Mouse (Mus musculus) skeletal muscle tissue, adult 2 months (tissue): ENCODE measurements at regions not wholly inside any gene's neighbourhood (a gene's known extent, or its start where the extent isn't known, plus 50 kb on each side); places are given as distances from the start of the nearest gene placed in this dataset.
"Not testable (repeated sequence)": the region's sequence is repeated elsewhere in the genome, so short reads cannot be mapped to it uniquely, and the experiment has no call there.

ENCODE experiments used
- DNase-seq: peaks from one replicate; pipeline ENCODE4 v3.0.0-alpha.2; 2012; ENCODE audit warnings: low read depth, low spot score

DNA sequence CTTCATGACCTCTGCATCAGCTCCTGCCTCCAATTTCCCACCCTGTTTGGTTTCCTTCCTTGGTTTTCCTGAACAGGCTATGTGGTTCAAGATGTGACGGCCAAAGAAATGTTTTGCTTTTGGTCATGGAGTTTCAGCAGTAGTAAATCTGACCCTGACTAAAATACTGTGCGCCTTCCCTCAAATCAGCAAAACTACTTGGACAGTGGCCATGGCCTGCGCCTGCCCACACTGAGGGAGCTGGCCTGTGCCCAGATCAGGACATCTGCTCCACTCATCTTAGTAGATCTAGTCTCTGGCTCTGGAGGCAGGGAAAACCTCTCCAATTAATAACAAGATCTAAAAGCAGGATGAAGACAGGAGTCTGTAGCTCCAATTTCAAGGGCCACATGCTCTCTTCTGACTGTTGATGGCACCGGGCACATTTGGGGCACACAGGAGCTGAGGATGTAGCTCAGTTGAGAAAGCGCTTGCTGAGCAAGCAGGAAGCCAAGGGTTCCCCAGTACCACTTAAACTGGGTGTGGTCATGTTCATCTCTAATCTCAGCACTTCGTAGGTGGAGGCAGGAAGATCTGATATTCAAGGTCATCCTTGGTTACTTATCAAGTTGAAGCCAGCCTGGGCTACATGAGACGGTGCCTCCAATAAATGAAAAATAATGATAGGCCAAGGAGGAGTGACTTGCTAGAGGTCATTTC is 96.6 kb upstream of the Mrps10 start:
- DNase-seq, result peak; percentile 82

DNA sequence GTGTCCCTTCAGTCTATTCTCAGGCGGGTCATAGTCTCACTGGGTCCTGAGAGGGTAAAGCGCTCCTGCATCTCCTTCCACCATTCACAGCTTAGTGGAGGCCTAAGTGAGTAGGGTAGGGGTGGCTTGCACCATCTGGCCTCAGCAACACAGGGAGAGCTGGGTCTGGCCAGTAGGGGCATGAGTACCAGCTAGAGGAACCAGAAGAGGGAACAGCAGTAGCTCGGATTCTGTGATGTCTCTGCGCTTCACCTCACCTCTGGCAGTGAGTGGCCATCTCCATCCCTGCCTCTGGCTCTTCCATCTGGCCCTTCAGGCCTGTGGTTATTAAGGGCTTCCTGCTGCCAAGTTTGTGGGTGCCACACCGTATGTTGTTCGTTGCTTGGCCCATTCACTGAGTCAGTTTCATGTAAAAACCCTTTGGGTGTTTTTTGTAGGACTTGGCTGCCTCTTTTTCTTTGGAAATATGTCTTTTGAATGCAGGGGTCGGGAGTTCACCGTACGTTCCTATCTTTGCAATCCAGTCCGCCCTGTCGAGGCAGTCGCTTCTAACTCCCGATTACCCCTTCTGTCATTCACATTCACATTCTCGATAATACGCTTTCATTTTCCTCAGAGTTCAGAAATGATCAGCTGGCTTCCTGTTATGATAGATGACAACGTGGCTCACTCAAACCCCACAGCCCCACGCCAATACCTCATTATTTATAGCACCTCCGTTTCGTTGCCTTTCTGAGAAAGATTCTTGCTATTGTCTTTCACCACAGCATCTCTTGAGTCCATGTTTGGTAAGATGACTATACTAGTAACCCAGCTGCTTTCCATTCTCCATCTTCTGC is 99.4 kb upstream of the Mrps10 start:
- no peak for DNase-seq

DNA sequence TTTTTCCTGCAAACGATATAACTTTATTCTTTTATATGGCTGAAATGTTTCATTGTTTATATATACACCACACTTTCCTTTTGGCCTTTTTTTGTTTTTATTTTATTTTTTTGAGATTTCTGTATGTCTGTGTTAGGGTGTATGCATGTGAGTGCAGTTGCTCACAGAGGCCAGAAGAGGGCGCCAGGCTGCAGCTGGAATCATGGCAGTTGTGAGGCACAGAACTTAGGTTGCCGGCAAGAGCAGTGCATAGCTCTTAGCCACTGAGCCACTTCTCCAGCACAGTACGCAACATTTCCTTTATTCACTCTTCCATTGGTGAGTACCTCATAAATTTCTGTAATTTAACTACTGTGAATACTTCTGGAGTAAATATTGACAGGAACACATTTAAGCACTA is 100.8 kb upstream of the Mrps10 start:
- no peak for DNase-seq

DNA sequence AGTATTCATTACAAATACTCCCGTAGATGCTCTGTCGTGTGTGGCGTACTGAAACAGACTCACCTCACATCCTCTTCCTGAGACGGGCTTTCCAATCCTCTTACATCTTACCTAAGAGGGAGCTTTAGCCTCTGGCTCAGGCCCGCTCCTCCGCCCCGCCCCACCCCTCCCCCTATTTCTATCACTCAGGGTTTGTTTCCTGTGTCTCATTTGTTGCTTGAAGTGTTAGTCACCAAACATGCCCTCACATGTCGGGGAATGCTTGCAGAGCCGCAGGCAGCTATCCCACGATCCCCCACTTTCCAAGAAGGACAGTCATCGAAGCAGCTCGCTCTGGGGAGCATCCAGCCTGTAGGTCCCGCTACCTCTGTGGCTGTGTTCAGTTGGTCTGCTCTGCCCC is 101.6 kb upstream of the Mrps10 start:
- no peak for DNase-seq

DNA sequence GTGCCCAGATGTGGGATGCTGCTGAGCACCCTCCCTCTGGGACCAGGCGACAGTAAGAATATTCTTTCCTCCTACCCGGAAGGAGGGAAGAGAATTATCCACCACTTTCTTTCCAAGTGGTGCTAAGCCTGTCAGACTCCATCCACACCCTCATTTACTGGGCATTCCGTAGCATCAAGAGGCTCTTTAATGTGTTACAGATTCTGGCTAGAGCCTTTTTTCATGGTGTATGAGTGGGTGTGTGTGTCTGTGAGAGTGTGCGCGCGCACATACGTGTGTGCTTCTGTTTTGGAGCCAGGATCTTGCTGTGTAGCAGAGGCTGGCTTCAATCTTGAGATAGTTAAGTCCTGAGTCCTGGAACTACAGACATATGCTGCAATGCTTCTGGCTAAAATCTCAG is 102.4 kb upstream of the Mrps10 start:
- no peak for DNase-seq

DNA sequence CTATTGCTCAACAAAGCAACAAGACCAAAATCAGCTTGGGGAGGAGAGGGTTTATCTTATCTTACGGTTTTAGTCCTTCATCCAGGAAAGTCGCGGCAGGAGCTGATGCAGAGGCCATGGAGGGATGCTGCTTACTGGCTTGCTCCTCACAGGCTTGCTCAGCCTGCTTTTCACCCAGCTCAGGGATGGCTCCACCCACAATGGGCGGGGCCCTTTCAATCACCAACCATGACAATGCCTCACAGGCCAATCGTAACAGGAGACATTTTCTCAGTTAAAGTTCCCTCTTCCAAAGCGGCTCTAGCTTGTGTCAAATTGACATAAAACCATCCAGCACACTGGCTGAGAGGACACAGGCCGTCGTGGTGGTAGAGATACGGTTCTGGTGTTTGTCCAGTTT is 105.7 kb upstream of the Mrps10 start:
- no peak for DNase-seq

DNA sequence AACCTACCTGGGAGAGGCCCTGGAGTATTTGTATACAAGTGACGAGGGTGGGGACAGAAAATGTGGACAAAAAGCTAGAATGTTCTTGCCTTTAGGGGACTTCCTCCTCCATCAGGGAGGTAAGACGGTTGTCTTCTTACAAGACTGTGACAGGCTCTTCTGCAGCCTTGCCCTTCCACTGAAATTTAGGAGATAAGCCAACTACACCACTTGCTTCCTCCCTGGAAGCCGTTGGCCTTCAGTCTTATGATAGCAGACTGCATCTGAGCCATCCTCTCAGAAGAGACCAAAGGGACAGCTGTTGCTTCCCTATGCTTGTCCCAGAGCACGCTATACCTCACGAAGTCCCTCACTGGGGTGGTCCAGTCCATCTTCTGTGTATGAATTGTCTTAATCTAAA is 106.5 kb upstream of the Mrps10 start:
- no peak for DNase-seq

DNA sequence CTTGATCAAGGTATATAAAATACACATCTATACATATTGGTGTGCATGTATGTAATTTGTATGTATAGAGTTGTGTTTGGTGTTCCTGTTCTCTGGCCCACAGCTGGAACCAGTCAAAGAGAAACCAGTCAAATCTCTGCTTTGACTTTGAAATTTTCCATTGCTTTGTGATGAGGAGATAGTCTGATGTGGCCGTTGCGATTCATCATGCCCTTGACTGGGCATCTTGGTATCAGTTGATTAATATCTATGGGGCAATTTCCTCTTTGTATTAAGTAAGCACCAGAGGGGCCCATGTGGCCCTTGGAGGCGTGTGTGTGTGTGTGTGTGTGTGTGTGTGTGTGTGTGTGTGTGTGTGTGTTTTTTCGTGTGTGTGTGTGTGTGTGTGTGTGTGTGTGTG is 107.7 kb upstream of the Mrps10 start:
- no peak for DNase-seq

DNA sequence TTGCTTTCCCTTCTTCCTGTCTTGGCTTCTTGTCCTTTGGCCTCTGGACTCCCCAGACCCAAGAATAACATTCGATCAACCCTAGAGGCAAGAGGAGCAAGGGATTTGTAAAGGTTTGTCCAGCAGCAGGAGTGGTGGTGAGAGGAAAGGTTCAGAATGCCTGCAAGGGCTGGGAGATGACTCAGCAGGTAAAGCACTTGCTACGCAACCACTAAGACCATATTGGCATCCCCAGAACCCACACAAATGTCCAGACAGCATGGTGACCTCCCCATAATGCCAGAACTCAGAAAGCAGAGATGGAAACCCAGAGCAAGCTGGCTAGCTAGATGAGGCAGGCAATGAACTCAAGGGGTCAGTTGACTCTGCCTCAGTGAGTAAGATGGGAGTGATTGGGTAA is 110.4 kb upstream of the Mrps10 start:
- DNase-seq, result no peak

DNA sequence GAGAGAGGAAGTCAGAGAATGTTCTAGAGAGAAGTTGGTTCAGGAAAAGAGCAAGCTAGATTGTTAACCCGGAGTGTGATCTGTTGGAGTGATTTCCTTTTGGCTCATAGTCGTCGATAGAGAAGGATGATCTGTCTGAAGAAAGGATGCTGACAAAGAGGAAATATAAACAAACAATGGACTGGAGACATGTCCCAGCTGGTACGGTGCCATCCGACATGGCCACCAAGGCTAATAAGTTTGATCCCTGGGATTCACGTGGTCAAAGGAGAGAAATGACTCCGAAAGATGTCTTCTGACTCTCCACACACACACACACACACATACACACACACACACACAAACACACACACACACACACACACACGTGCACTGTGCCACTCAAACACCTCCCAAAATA is 113.5 kb upstream of the Mrps10 start:
- DNase-seq, result no peak

DNA sequence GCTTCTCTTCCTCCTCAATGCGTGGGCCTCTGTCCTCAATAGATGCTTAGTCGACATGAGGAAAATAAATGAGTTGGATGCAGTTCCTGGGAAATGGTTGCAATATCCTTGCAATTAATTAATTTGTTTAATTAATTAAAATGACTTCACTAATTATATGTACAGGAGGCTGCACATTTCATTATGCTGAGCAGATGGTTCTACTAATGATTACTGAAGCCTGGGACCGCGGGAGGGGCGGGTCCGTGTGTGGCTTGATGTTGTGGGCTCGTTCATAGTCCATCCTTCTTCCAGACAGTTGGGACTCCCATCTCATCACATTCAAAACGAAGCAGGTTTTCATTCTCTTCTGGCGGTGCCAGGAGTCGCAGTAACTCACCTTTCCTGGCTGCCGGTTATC is 114.7 kb upstream of the Mrps10 start:
- no peak for DNase-seq

DNA sequence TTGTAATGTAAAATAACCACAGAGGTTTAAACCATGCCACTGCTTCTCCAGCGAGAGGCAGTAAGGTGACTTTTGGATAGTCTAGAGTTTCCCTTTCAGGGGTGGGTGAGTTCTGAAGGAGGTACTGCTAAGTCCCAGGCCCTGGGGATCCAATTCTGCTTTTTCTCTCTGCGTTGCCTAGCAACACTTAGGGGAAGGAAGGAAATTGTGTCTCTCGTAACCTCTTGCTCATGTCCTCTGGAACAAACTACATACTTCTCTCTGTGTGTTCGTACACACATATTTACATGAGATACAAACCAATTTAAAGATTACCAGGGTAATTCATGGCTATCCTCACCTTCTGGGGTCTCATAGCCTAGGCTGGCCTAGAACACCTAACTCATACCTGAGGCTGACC is 118.7 kb upstream of the Mrps10 start:
- DNase-seq, result peak; percentile 31

DNA sequence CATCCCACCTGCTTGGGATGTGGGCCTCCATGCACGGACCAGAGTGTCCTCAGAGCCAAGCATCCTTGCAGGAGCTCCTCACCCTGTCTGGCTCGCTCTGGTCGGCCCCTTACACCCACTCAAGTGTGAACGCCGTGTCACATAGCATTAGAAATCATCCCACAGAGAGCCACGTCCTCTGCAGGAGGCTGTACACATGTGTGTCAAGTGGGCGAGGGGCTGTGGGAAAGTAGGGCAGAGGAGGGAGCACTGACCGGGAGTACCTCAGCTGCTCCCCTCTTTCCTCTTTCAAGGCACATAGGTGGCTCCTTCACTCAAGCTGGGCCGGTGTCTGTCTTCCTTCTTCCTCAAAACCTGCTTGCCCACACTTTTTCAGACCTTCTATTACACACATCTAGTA is 119.5 kb upstream of the Mrps10 start:
- no peak for DNase-seq

DNA sequence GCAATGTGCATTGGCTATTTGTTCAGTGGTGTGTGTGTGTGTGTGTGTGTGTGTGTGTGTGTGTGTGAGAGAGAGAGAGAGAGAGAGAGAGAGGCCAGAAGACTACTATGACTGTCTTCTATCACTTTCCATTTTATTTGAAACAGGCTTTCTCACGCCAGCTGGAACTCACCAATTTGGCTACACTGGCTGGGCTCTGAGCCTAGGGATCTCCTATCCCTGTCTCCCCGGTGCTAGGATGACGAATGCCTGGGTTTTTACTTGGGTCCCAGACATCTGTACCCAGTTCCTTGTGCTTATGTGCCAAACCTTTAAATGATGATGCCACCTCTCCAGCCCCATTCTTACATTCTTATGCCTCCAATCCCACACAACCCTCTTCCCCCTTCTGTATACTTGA is 120.6 kb upstream of the Mrps10 start:
- DNase-seq, result peak; percentile 33

DNA sequence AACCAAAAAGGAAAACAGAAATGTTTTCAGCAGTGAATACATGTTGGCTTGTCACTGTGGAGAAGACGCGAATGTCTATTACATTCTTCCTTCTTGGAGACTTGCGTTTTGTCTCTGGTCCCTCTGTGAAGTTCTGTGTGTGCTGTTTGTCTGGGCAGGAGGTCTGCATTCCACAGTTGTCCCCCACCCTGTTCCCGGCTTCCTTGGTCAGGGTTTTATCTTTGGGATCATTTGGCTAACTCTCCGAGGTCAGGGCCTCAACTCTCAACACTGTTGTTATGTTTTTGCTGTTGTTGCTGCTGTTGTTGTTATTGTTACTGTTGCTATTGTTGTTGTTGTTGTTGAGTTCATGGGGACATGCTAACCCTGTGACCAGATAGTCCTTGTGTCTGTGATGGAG is 121.2 kb upstream of the Mrps10 start:
- no peak for DNase-seq

DNA sequence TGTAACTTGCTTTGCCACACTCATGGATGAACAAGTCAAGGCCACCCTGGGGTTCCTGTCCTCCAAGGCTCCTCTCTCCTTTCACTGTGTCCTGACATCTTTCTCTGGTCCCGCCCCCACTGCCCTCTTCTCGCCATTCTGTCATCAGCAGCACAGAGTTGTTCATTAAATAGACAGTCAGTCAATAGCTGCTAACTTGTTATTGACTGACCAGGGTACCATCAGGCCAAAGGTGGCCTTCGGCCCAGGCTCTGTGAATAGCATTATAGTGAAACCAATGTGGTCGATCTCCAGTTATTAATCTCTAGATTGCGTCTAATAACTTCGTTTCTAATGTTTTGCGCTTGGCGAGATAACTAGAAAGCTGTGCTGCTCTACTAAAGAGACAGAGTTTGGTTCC is 122.1 kb upstream of the Mrps10 start:
- DNase-seq, result no peak

DNA sequence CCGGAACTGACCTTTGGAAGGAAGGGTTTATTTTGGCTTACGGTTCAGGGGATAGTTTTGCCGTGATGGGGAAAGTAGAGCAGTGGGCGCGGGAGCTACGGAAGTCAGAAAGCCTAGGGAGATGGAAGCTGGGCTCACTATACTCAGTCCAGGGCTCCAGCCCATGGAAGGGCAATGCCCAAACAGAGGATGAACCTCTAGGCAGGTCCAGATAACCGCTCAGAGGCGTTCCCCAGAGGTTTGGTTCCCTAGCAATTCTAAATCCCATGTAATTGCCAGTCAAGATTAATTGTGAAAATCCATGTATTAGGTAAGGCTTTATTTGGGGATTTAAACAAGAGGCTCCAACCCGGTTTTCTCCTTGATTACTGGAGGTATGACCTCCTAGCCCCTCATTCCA is 123.1 kb upstream of the Mrps10 start:
- DNase-seq, result no peak

DNA sequence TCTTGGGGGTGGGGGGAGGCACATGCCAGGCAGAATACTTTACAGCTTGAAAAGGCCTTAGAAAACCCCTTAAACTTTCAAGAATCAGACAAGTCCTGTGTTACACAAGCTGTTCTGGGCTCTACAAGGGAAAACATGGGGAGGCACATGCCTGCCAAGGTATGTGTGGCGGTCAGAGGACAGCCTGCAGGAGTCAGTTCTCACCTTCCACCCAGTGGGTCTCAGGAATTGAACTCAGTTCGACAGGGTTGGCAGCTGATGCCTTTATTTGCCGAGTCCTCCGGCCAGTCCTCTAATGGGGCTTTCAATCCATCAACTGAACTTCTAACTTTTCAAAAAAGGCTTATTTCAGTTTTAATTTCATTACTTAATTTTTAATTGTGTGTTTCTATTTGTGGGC is 129.6 kb upstream of the Mrps10 start:
- no peak for DNase-seq

DNA sequence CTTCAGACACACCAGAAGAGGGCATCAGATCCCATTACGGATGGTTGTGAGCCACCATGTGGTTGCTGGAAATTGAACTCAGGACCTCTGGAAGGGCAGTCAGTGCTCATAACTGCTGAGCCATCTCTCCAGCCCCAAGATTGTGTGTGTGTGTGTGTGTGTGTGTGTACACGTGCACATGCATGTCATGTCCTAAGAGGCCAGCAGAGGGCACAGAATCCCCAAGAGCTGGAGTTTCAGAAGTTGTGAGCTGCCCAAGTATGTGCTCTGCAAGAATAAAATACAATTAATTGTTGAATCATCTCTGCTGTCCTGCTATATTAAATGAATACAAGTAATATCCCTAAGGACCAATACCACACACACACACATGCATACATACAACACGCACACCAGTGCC is 130.8 kb upstream of the Mrps10 start:
- DNase-seq, result not testable (repeated sequence)

DNA sequence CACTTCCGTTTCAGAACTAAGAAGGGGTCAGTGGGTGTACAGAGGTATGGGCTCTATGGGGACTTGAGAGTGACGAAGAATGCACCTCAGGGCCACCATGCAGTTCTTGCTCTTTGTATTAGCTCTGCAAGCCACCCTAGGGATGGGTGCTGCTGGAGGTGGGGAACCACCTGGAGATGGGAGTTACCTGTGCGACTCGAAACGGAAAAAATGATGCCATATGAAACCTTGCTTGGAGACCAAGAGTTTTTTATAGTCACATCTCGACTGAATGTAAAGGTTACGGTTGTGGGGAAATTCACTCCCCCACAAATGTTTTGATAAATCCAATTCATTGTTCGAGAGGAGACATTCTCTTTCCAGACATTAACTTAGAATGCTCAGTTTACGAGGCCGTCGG is 134.3 kb upstream of the Mrps10 start:
- DNase-seq, result no peak

DNA sequence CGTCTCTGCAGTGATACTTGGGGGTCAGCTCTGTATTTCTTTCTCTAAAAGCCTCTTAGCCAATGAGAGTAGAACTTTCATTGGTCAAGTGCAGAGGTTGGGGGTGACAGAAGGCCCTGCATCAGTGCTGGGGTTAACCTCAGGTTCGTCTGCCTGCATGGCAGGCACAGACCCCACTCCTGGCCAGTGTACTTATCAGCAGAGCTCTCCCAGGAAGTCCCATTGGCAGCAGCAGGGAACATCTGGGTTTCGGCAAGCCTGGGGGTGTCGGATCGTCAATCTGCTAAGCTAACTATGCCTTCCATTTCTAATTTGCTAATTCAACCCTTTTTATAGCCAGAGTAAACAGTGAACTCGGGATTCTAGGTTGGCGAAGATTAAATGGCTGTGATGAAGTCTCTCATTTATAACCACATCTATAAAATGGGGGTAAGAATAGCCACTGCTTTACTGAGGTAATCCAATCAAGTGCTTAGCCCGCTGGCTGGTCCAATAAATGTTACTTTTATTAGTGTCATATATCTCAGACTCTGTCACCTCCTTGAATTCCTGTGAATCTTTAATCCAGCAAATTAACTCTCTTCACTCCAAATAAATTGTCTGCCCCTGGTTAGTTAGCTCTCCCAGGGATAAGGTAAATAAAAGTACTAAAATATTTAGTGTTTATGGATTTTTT is 135.5 kb upstream of the Mrps10 start:
- DNase-seq, result no peak

DNA sequence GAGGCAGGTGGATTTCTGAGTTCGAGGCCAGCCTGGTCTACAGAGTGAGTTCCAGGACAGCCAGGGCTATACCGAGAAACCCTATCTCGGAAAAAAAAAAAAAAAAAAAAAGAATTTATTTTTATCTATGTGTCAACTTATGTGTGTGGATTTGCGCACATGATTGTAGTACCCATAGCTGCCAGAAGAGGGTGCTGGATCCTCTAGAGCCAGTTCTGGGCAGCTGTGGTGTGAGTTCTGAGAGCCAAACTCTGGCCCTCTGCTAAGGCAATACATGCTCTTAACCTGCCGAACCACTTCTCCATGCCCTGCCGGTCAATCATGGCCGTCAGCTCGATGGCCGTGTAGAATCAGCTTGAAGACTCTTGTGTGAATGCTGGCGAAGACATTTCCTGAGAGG is 138.0 kb upstream of the Mrps10 start:
- DNase-seq, result no peak

DNA sequence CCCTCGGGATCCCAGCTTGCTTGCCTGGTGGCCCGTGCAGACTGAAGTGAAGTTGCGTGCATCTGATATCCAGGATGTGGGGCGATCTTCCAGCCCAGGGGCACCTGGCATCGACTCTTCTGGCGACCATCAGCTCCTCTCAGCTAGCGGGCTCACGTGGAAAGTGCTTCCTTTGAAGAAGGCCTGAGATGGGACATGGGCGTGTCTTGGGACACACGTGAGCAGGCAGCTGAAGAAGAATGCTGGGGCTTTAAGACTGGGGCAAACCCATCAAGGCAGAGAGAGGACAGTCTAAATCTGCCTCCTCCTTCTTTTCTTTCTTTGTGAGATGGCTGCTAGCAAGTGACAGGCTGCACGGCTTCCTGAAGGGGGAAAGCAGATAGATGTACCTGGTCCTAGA is 142.3 kb upstream of the Mrps10 start:
- no peak for DNase-seq
